Mouse (Mus musculus) liver, adult 2 months (tissue): ENCODE measurements around the gene Pgk1.

ENCODE experiments used
- CTCF ChIP-seq: fragments of 200-500 bp; IDR thresholded peaks from 2 replicates; pipeline ENCODE4 v1.5.1; 2011; ENCODE audit warnings: low read depth, low read length, control low read depth
- POLR2A ChIP-seq: fragments of 200-500 bp; IDR thresholded peaks from 2 replicates; pipeline ENCODE4 v1.6.1; 2011; ENCODE audit warnings: low read length, control low read depth; ENCODE audit not compliant: insufficient read depth; ENCODE audit errors: extremely low read depth

DNA sequence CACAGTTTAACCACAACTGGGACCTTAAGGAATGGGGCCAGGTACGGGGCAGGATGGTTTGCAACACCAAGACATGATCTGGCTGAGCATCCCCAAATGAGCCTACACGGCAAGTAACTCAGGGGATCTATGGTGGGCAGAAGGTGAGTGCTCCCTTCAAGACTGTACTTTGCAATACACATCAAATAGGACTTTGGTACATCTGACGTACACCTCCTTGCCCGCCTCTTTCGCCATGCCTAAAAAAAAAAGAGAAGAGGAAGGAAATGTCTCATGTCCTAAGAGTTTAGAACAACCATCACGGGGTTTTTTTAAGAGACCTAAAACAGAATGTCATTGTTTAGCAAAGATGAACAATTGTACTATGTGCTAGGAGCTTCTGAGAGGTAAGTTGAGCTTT lies 44.0 kb upstream of the Pgk1 start, which contains the start of gene Tlr13:
- TF ChIP-seq CTCF (no peak), POLR2A (no peak)
